Mouse (Mus musculus) G1E (cell line): ENCODE data around the gene Hist1h2ah. TPM values are rescaled to one million over a fixed set of nuclear protein-coding genes. Genes with fewer than 3 reads are reported as not detected.
"Not testable (repeated sequence)": the region's sequence is repeated elsewhere in the genome, so short reads cannot be mapped to it uniquely, and the experiment has no call there.

Source experiments
- ATAC-seq: 2 replicates; pipeline ENCODE4 v1.8.0; 2016; ENCODE audit warnings: mild to moderate bottlenecking; ENCODE audit not compliant: insufficient number of reproducible peaks, poor library complexity, low FRiP score, severe bottlenecking; ENCODE audit errors: extremely low read depth
- DNase-seq: peaks from one replicate; pipeline ENCODE4 v3.0.0; 2012; ENCODE audit warnings: low spot score
- H3K27me3 ChIP-seq: 2 replicates; pipeline ENCODE4 v1.6.1; 2012; ENCODE audit warnings: mild to moderate bottlenecking, low read length, inconsistent platforms; ENCODE audit not compliant: insufficient read depth
- H3K36me3 ChIP-seq: replicated peaks from 2 replicates; pipeline ENCODE3; 2012; ENCODE audit warnings: mild to moderate bottlenecking, inconsistent platforms
- H3K4me1 ChIP-seq: 2 replicates; pipeline ENCODE4 v1.6.1; 2012; ENCODE audit warnings: low read depth, low read length, inconsistent platforms, mixed read lengths; ENCODE audit not compliant: insufficient read depth
- H3K4me3 ChIP-seq: 2 replicates; pipeline ENCODE4 v1.5.1; 2012; ENCODE audit warnings: low read depth, mild to moderate bottlenecking, inconsistent platforms, low read length, moderate library complexity, mixed read lengths
- H3K9me3 ChIP-seq: replicated peaks from 2 replicates; pipeline ENCODE4 v1.6.1; 2012; ENCODE audit warnings: inconsistent platforms
- CTCF ChIP-seq: IDR thresholded peaks from 2 replicates; pipeline ENCODE4 v1.5.1; 2012; ENCODE audit warnings: low read depth, low read length, inconsistent platforms, mixed read lengths
- GATA1 ChIP-seq: IDR thresholded peaks from 2 replicates; pipeline ENCODE4 v1.6.1; 2012; ENCODE audit warnings: borderline replicate concordance, low read length, inconsistent platforms, mixed read lengths
- GATA2 ChIP-seq: IDR thresholded peaks from 2 replicates; pipeline ENCODE4 v1.6.1; 2012; ENCODE audit warnings: low read depth, low read length, inconsistent platforms, borderline replicate concordance
- POLR2AphosphoS5 ChIP-seq: IDR thresholded peaks from 2 replicates; pipeline ENCODE4 v1.6.1; 2012; ENCODE audit warnings: low read depth, low read length, inconsistent platforms; ENCODE audit not compliant: insufficient replicate concordance
- polyA plus RNA-seq: library from polyadenylated mRNA; stranded (reverse); fragments of >175 nt; gene quantifications from 2 replicates; pipeline ENCODE4 v1.2.3, GENCODE M21; 2012
- total RNA-seq, 2 experiments: library from RNA; stranded (forward) in 1 of 2; stranded (reverse) in 1 of 2; fragments of 200-1000 nt in 1 of 2; fragments of >200 nt in 1 of 2; fragmentation: Nextera tagmentation in 1 of 2; gene quantifications; 2 replicates each; pipeline ENCODE4 v1.2.3; 2014 to 2017

The Hist1h2ah gene
- total and polyA plus RNA-seq, 3 experiments = 177 to 5,681 (median 2,043) TPM

GRCm38 (mm10) chr13:22043503-22044431 lies 8.4 kb upstream of the Hist1h2ah start:
- Histone ChIP-seq H3K4me3 (peak overlapping the region; percentile 27; the same call in 1 of the 2 replicates), H3K36me3 (no peaks in the 10 kb centered on the region), H3K9me3 (no peaks in the 10 kb centered on the region), H3K27me3 (no peaks in the 10 kb centered on the region), H3K4me1 (peaks cover 21% of the 10 kb centered on the region)
- DNase-seq = peak; percentile 17
- ATAC-seq = no peak
- TF ChIP-seq CTCF = no peak
- TF ChIP-seq GATA2 = no peak
- no peak for TF ChIP-seq GATA1
- peak; percentile 95; the same call in 1 of the 2 replicates for TF ChIP-seq POLR2AphosphoS5

DNA sequence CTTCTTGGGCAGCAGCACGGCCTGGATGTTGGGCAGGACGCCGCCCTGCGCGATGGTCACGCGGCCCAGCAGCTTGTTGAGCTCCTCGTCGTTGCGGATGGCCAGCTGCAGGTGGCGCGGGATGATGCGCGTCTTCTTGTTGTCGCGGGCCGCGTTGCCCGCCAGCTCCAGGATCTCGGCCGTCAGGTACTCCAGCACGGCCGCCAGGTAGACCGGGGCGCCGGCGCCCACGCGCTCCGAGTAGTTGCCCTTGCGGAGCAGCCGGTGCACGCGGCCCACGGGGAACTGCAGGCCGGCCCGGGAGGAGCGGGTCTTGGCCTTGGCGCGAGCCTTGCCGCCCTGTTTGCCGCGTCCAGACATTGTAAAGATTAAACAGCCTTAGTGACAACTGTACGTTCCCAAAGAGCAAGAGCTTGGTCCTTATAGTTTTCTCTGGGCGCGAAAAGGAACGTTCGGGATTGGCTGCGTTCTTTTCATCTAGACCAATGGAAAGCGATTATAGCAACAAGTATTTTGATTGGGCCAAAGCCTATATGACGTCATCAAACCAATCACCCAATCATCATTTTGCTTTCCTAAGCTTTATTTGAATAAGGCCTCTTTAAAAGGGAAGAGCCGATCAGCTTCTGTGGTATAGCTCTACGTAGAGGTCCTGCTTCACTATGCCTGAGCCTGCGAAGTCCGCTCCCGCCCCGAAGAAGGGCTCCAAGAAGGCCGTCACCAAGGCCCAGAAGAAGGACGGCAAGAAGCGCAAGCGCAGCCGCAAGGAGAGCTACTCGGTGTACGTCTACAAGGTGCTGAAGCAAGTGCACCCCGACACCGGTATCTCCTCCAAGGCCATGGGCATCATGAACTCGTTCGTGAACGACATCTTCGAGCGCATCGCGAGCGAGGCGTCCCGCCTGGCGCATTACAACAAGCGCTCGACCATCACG lies 7.5 kb upstream of the Hist1h2ah start, which contains the start of the genes Hist1h2ag and Hist1h2bj:
Gene Hist1h2ag (minus strand): TSS at position 377 of the 935 bp plus-strand sequence.
Gene Hist1h2bj (plus strand): TSS at position 647 of the 935 bp plus-strand sequence.
- Histone ChIP-seq H3K4me1 (peaks cover 18% of the 10 kb centered on the region), H3K4me3 (peak within 1 kb of the TSS; percentile 60; the same call in 1 of the 2 replicates)
- not testable (repeated sequence) for H3K36me3 ChIP-seq, H3K27me3 ChIP-seq, H3K9me3 ChIP-seq
- DNase-seq = peak; percentile 81
- ATAC-seq = peak; percentile 71
- TF ChIP-seq POLR2AphosphoS5 = peak; percentile 99

DNA sequence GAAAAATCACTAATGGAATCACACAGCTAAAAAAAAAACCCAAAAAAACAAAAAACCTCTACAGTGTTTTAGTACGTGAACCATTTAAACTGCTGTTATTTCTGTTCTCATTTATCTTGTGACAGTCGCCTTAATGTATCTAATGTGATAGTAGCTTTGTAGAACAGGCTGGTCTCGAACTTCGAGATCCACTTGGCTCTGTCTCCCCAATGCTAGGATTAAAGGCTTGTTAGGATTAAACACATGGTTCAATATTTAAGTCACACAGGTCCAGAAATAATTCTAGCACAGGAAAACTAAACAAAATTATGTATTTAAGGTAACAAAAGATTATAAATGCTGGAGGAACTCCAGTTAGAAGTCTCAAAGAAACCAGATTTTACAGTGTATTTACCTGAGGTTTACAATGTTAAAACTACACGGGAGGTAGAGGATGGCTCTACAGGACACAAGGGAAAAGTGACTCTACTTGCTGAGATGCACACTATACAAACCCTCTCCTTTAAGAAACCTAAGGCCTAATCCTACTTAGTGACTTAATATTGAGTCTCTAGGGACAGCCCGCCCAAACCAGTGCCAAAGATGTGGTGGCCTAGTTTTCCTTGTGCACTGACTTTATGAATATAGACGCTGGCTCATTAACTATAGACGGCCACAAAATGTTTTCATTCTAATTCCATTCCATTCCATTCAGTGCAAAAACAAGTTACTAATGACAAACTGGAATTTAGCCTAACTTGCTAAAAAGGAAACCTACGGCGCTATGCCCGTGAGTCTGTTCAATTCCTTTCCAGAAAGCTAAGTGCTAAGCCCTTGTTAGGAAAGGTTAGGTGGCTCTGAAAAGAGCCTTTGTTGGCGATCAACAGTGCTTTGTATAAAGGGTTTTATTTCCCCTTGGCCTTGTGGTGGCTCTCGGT lies 6.5 kb upstream of the Hist1h2ah start:
- ATAC-seq (no peak), DNase-seq (no peak)
- Histone ChIP-seq H3K4me3 (peak overlapping the region; percentile 60; the same call in 1 of the 2 replicates), H3K9me3 (no peaks in the 10 kb centered on the region), H3K36me3 (no peaks in the 10 kb centered on the region), H3K27me3 (no peaks in the 10 kb centered on the region), H3K4me1 (peaks cover 22% of the 10 kb centered on the region)
- no peak for TF ChIP-seq GATA1
- TF ChIP-seq POLR2AphosphoS5 = peak; percentile 93; the same call in 1 of the 2 replicates

GRCm38 (mm10) chr13:22041142-22041536 lies 5.8 kb upstream of the Hist1h2ah start, which contains the start of gene Hist1h4i:
Hist1h4i (minus strand) TSS chr13:22041362.
- H3K27me3 ChIP-seq, H3K9me3 ChIP-seq, H3K36me3 ChIP-seq: not testable (repeated sequence)
- Histone ChIP-seq H3K4me1 (peaks cover 27% of the 10 kb centered on the region), H3K4me3 (peak within 1 kb of the TSS; percentile 66)
- DNase-seq (peak; percentile 47), ATAC-seq (peak; percentile 17)
- peak; percentile 98 for TF ChIP-seq POLR2AphosphoS5

DNA sequence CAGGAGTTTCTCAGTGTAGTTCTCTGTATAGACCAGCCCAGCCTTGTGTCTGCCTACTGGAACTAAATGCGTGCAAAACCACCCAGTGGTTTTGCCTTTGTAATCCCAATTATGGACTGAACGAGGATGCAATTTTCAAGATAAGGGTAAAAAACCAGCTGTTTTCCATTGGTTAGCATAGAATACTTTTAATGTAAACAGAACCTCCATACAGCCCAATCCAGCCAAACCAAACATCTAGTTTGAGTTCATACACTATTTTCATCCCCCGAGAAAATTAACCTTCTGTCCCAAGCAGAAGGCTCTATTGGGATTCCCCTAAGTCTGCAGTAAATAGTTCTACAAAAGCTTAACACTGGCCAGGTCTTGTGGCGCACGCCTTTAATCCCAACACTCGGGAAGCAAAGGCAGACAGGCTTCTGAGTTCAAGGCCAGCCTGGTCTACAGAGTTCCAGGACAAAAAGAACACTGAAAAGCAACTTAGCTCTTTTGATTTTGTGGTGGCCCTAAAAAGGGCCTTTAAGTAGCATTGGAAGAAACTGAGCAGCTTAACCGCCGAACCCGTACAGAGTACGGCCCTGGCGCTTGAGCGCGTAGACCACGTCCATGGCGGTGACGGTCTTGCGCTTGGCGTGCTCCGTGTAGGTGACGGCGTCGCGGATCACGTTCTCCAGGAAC lies 5.2 kb upstream of the Hist1h2ah start:
- TF ChIP-seq CTCF (no peak), POLR2AphosphoS5 (peak; percentile 41; the same call in 1 of the 2 replicates)
- Histone ChIP-seq H3K9me3 (no peaks in the 10 kb centered on the region), H3K4me1 (peaks cover 28% of the 10 kb centered on the region), H3K36me3 (no peaks in the 10 kb centered on the region), H3K27me3 (no peaks in the 10 kb centered on the region), H3K4me3 (peak overlapping the region; percentile 66)
- ATAC-seq = no peak
- no peak for DNase-seq
